28 mouse cellular contexts compared by ENCODE assay signal in genomic region chr4:145863872-145864271, GRCm38 (mm10). TPM values are rescaled to one million over a fixed set of nuclear protein-coding genes. Genes with fewer than 3 reads are reported as not detected.
DNase-seq lines count a peak whose midpoint lies in the region; ATAC-seq and TF ChIP-seq lines count a peak whose summit lies in the region.
"Not testable (repeated sequence)": the region's sequence is repeated elsewhere in the genome, so short reads cannot be mapped to it uniquely, and the experiment has no call there.
"Had no signal": no experiment of that assay in that cellular context is flagged by ENCODE, and none has a peak within 500 bp of the region (broad histone marks: within the 10 kb centered on the region; RNA-seq: fewer than 3 reads in every experiment).

No protein-coding gene starts in this region.

- H3K4me1 ChIP-seq in ES-Bruce4 (ENCODE audit: control insufficient read depth, insufficient read depth, low read length); MEL (ENCODE audit: control insufficient read depth in 1 of 2, insufficient read depth in 2 of 2, low read length in 2 of 2); heart, embryonic 10.5 days; limb, embryonic 11.5 days (ENCODE audit: control insufficient read depth, insufficient read depth, low read length): not testable (repeated sequence)

- not testable (repeated sequence) for H3K27me3 ChIP-seq in ES-Bruce4 (ENCODE audit: control insufficient read depth, insufficient read depth, low read length, poor library complexity, severe bottlenecking); MEL (ENCODE audit: control insufficient read depth in 1 of 2, insufficient read depth in 2 of 2, low read length in 2 of 2); heart, embryonic 10.5 days (ENCODE audit: insufficient read depth, poor library complexity, severe bottlenecking); limb, embryonic 11.5 days (ENCODE audit: control insufficient read depth, insufficient read depth, low read length)

- not testable (repeated sequence) for TF ChIP-seq POLR2A in ES-Bruce4 (IDR thresholded peaks at IDR 0.05; ENCODE audit: insufficient read depth, low read length); MEL (IDR thresholded peaks at IDR 0.05; ENCODE audit: control insufficient read depth in 1 of 2, insufficient read depth in 1 of 2, low read depth in 1 of 2, low read length in 2 of 2, poor library complexity in 1 of 2)

- not testable (repeated sequence) for ATAC-seq in limb, embryonic 11.5 days (ENCODE audit: insufficient number of reproducible peaks, low FRiP score, low TSS enrichment, low read depth)

- H3K9me3 ChIP-seq in ES-Bruce4 (replicated peaks; ENCODE audit: control insufficient read depth, insufficient read depth, low read length, poor library complexity, severe bottlenecking); MEL (replicated peaks; ENCODE audit: insufficient read depth, low read length); heart, embryonic 10.5 days; limb, embryonic 11.5 days (ENCODE audit: control insufficient read depth, low read length): not testable (repeated sequence)

- H3K4me2 ChIP-seq in limb, embryonic 11.5 days (ENCODE audit: low read depth, severe bottlenecking), result not testable (repeated sequence)

- TF ChIP-seq RAD21 in MEL (IDR thresholded peaks at IDR 0.05; ENCODE audit: low read depth, low read length), result not testable (repeated sequence)

- TF ChIP-seq EP300 in ES-Bruce4 (IDR thresholded peaks at IDR 0.05; ENCODE audit: insufficient read depth, low read depth, low read length); MEL (IDR thresholded peaks at IDR 0.05; ENCODE audit: low read depth in 1 of 2, low read length in 2 of 2): not testable (repeated sequence)

- TF ChIP-seq CTCF in ES-Bruce4 (IDR thresholded peaks at IDR 0.05; ENCODE audit: low read depth, low read length); MEL (IDR thresholded peaks at IDR 0.05 in 2 of 3, conservative IDR thresholded peaks at IDR 0.05 in 1 of 3; ENCODE audit: control insufficient read depth in 1 of 3, insufficient read depth in 1 of 3, low read depth in 2 of 3, low read length in 3 of 3, poor library complexity in 1 of 3, severe bottlenecking in 1 of 3): not testable (repeated sequence)

- not testable (repeated sequence) for H3K36me3 ChIP-seq in ES-Bruce4 (ENCODE audit: control insufficient read depth, insufficient read depth, low read length, poor library complexity, severe bottlenecking); MEL (ENCODE audit: control insufficient read depth in 1 of 2, insufficient read depth in 2 of 2, low read length in 2 of 2); heart, embryonic 10.5 days; limb, embryonic 11.5 days (ENCODE audit: control insufficient read depth, insufficient read depth, low read length)

- peak; percentile 26 for DNase-seq in MEL (ENCODE audit: low read depth, low spot score)
- DNase-seq in WW6 (ENCODE audit: low read depth, low spot score), result peak; percentile 59
- DNase-seq in brain, adult 2 months (ENCODE audit: low read depth, low spot score), result peak; percentile 3
- DNase-seq in heart, embryonic 10.5 days (ENCODE audit: low spot score), result peak; percentile 67
- DNase-seq in limb, embryonic 11.5 days (ENCODE audit: low spot score), result peak; percentile 15
- DNase-seq in testis, postnatal 10 days (ENCODE audit: low spot score), result peak; percentile 36

- H3K27ac ChIP-seq in ES-Bruce4 (ENCODE audit: insufficient read depth, low read length); MEL (ENCODE audit: control insufficient read depth, low read depth, low read length); heart, embryonic 10.5 days; limb, embryonic 11.5 days (replicated peaks; ENCODE audit: low read depth, low read length): not testable (repeated sequence)

- H3K9ac ChIP-seq in ES-Bruce4 (ENCODE audit: low read depth, poor library complexity, severe bottlenecking); MEL (ENCODE audit: control insufficient read depth, low read depth, low read length, poor library complexity, severe bottlenecking); limb, embryonic 11.5 days (ENCODE audit: low read length): not testable (repeated sequence)

- WGBS in heart, embryonic 10.5 days, result 76% methylated on average over 7 of the region's 8 CpGs
- WGBS in limb, embryonic 11.5 days, result 86% methylated on average over 5 of the region's 8 CpGs

- H3K79me2 ChIP-seq in MEL (ENCODE audit: control insufficient read depth, insufficient read depth, low read length, poor library complexity), result not testable (repeated sequence)

- peak overlapping the region; percentile 30 for H3K4me3 ChIP-seq in ES-Bruce4 (ENCODE audit: low read depth, low read length)
- H3K4me3 ChIP-seq in MEL (ENCODE audit: control insufficient read depth in 1 of 2, insufficient read depth in 1 of 2, low read depth in 2 of 2, low read length in 2 of 2); heart, embryonic 10.5 days; limb, embryonic 11.5 days (ENCODE audit: low read depth, low read length): not testable (repeated sequence)

RNA-seq across cellular contexts. Expression of gene Zfp986, which starts 4.7 kb away (rescaled TPM):
- 30.3 and 31.7 TPM in 2 replicates for polyA plus RNA-seq in ES-Bruce4 (2011; ENCODE audit: insufficient read depth, insufficient read length, low read depth, missing spikeins)
- total RNA-seq in MEL (2012; rRNA removed), result not detected in 2 replicates
- polyA plus RNA-seq in MEL (2012; ENCODE audit: insufficient read depth in 1 of 2, insufficient read length in 2 of 2, low read depth in 1 of 2, low replicate concordance in 2 of 2, missing spikeins in 1 of 2), result under 1 TPM in 1 of 2 experiments, not detected in 1; 0.25 TPM
- not detected in 2 replicates for polyA plus RNA-seq in heart, embryonic 10.5 days (2016; fragmentation: Nextera tagmentation; extraction: Ambion mirVana)
- polyA plus RNA-seq in limb, embryonic 11.5 days (2014; fragmentation: Nextera tagmentation; extraction: Ambion mirVana), result not detected in 2 replicates
- total RNA-seq: adrenal gland, adult 8-10 months; adrenal gland, postnatal 36 days; common myeloid progenitor, adult 5-6 weeks; gastrocnemius, adult 8-10 months; gastrocnemius, postnatal 36 days; granulocyte monocyte progenitor cell, adult 5-6 weeks; heart, adult 2 months; heart, postnatal 25 days; hematopoietic stem cell, adult 5-6 weeks had no signal
- polyA plus RNA-seq: activated CD4-positive, CD25-positive, alpha-beta regulatory T cell, adult 4 months; embryonic facial prominence, embryonic 12.5 days; embryonic facial prominence, embryonic 15.5 days; forebrain, embryonic 12.5 days; forebrain, embryonic 15.5 days; G1E; heart, adult 2 months; heart, embryonic 11.5 days; heart, embryonic 14.5 days; heart, postnatal 0 days; hindbrain, embryonic 12.5 days; hindbrain, embryonic 15.5 days; intestine, embryonic 15.5 days had no signal

Comparison
In these comparisons a context has a peak if more than half of its experiments do, and no peak if none do; other contexts are left out.
1. DNase-seq: peak in every context shown above with its lines; median percentile 67 in heart, embryonic 10.5 days; 59 in WW6; 36 in testis, postnatal 10 days; 26 in MEL; 15 in limb, embryonic 11.5 days; 3 in brain, adult 2 months.
2. RNA of gene Zfp986, which starts 4.7 kb away (polyA plus RNA-seq): 30.3 to 31.7 TPM in ES-Bruce4; 0.25 TPM in MEL, not detected in heart, embryonic 10.5 days and not detected in limb, embryonic 11.5 days; every median in the first group is over 10 times any median in the second.